Mouse (Mus musculus) forebrain, embryonic 13.5 days (tissue): ENCODE measurements at regions not wholly inside any gene's neighbourhood (a gene's known extent, or its start where the extent isn't known, plus 50 kb on each side); places are given as distances from the start of the nearest gene placed in this dataset.
"Not testable (repeated sequence)": the region's sequence is repeated elsewhere in the genome, so short reads cannot be mapped to it uniquely, and the experiment has no call there.

Experiments used
- ATAC-seq: fragments of 200-750 bp; cut with Nextera tagmentation; 2 replicates; pipeline ENCODE4 v1.8.0; 2017
- H3K27ac ChIP-seq: fragments of 300-500 bp; sonication (generic); 2 replicates; pipeline ENCODE4 v1.5.1; 2015; ENCODE audit warnings: inconsistent platforms, mild to moderate bottlenecking, moderate library complexity
- H3K27me3 ChIP-seq: fragments of 300-500 bp; sonication (generic); 2 replicates; pipeline ENCODE4 v1.6.1; 2015; ENCODE audit warnings: mild to moderate bottlenecking, inconsistent platforms
- H3K36me3 ChIP-seq: fragments of 300-500 bp; sonication (generic); 2 replicates; pipeline ENCODE4 v1.6.1; 2015; ENCODE audit warnings: mild to moderate bottlenecking, inconsistent platforms; ENCODE audit not compliant: poor library complexity, severe bottlenecking
- H3K4me1 ChIP-seq: fragments of 300-500 bp; sonication (generic); 2 replicates; pipeline ENCODE4 v1.6.1; 2015; ENCODE audit warnings: inconsistent platforms
- H3K4me2 ChIP-seq: fragments of 300-500 bp; sonication (generic); 2 replicates; pipeline ENCODE4 v1.6.1; 2015; ENCODE audit warnings: inconsistent platforms, mild to moderate bottlenecking, moderate library complexity
- H3K4me3 ChIP-seq: fragments of 300-500 bp; sonication (generic); 2 replicates; pipeline ENCODE4 v1.5.1; 2015; ENCODE audit warnings: mild to moderate bottlenecking, inconsistent platforms
- H3K9ac ChIP-seq: fragments of 300-500 bp; sonication (generic); 2 replicates; pipeline ENCODE4 v1.6.1; 2015; ENCODE audit warnings: mild to moderate bottlenecking, inconsistent platforms
- H3K9me3 ChIP-seq: fragments of 300-500 bp; sonication (generic); replicated peaks from 2 replicates; pipeline ENCODE4 v1.6.1; 2016; ENCODE audit warnings: inconsistent platforms
- WGBS: fragments of 180-500 bp; shearing (Covaris S2); methylation state at CpG from one replicate; pipeline ENCODE4 v1.1.7; 2015; 5-methylcytosine and 5-hydroxymethylcytosine counted together

DNA sequence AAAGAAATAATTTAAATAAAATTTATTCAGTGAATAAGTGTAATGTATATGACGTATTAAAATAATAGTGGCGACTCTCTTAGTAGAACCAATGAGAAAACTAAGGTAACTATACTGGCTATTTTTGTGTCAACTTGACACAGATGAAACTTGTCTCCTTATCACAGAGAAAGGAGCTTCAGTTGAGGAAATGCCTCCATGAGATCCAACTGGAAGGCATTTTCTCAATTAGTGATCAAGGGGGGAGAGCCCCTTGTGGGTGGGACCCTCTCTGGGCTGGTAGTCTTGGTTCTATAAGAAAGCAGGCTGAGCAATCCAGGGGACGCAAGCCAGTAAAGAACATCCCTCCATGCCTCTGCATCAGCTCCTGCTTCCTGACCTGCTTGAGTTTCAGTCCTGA is 73.1 kb upstream of the Rnpc3 start:
- not testable (repeated sequence) for H3K4me3 ChIP-seq, H3K27ac ChIP-seq, H3K27me3 ChIP-seq, H3K9ac ChIP-seq, H3K9me3 ChIP-seq, H3K36me3 ChIP-seq, ATAC-seq, H3K4me1 ChIP-seq, H3K4me2 ChIP-seq
- 95% methylated on average over 3 of the region's 3 CpGs for WGBS

DNA sequence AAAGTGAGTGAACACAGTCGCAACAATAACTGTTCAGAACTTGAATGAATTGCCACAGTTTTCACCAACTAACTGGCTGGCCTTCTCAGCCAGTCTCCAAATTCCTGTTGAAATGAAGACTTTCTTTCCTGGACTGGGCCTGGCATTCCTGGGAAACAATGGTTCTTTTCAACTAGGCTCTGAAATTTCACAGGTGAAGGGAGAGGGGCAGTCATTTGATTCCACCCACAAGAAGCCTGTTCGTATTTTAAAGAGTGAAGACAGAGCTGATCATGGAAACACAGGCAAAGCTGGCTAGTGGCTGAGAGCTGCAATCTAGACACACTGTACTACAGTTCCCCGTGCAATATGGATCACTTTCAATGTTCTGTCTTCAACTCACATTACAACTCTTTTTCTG is 69.1 kb upstream of the Rnpc3 start:
- no peak overlapping the region for H3K4me2 ChIP-seq
- H3K4me1 ChIP-seq = no peaks in the 10 kb centered on the region
- no peaks in the 10 kb centered on the region for H3K9me3 ChIP-seq
- WGBS = 49% methylated on average over 3 of the region's 3 CpGs
- H3K9ac ChIP-seq = no peak overlapping the region
- ATAC-seq = no peak
- H3K27ac ChIP-seq = no peak overlapping the region
- no peaks in the 10 kb centered on the region for H3K27me3 ChIP-seq
- H3K4me3 ChIP-seq = no peak overlapping the region
- H3K36me3 ChIP-seq = no peaks in the 10 kb centered on the region

DNA sequence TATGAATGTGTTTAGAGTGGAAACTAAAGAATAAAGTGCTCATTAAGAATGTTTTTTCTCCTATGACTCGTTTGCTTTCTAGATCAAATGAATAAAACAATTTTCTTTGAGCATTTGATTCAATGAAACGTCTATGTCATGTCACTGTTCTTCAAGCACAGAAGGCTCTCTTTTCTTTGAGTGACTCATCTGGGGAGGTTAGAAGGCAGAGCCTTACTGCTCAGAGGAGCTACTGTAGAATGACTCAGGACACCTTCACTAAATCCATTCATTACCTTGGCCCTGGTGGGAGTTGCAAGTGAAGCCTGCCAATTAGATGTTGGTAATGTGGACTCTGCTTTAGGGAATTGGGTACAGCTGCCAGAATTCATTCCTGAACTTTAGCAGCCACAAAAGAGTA is 67.5 kb upstream of the Rnpc3 start:
- WGBS = 15% methylated on average over 2 of the region's 2 CpGs
- peak; percentile 41; the same call in 1 of the 2 replicates for ATAC-seq
- no peaks in the 10 kb centered on the region for H3K27me3 ChIP-seq

DNA sequence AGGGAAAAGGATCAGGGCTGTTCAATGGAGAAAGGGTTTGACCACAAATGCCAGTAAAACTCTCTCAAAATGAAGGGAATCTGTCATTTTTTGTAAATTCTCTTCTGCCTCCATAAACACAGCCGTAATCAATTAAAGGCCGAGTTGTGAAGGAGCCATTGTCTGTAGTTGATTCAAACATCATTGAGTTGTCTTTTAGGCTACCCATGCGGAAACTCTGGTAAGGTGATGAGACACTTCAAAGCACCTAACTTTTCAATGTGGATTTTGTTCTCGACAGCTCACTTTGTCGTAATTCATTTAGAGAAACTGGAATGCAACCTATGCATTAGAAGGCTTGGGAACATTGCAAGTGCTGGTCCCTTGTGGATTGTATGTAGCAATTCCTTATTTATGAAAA is 66.6 kb upstream of the Rnpc3 start:
- whole genome bisulfite sequencing = 12% methylated on average over 5 of the region's 5 CpGs
- no peak for ATAC-seq
- H3K27ac ChIP-seq = no peak overlapping the region

More for the DNA sequence above, 67.5 kb upstream of the Rnpc3 start:
- H3K4me1 ChIP-seq = no peaks in the 10 kb centered on the region
- no peaks in the 10 kb centered on the region for H3K9me3 ChIP-seq
- H3K9ac ChIP-seq = no peak overlapping the region
- no peak overlapping the region for H3K27ac ChIP-seq
- H3K36me3 ChIP-seq = no peaks in the 10 kb centered on the region
- H3K4me3 ChIP-seq = no peak overlapping the region
- H3K4me2 ChIP-seq = no peak overlapping the region

More for the DNA sequence above, 66.6 kb upstream of the Rnpc3 start:
- Histone ChIP-seq H3K36me3 (no peaks in the 10 kb centered on the region), H3K27me3 (no peaks in the 10 kb centered on the region), H3K9me3 (no peaks in the 10 kb centered on the region), H3K4me2 (no peak overlapping the region), H3K4me3 (no peak overlapping the region), H3K9ac (no peak overlapping the region), H3K4me1 (no peaks in the 10 kb centered on the region)
